Mouse (Mus musculus): ENCODE measurements around the gene Grip1.

Grip1 gene

DNA sequence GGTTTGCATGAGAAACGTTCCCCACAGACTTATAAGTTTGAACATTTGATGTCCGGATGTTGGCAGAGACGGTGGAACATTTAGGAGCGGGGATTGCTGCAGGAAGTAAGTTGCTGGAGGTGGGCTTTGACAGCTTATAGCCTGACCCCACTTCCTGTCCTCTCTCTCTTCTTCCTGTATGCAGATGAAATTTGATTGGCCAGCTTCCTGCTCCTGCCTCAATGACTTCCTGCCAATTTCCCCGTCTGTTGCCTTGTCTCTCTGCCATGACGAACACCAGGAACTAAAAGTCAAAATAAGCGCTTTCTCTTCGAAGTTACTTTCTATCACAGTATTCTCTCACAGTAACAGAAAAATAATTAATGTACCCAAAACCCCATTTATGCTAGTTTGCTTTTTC lies 289.1 kb downstream of the Grip1 start:
- DNase-seq (ENCODE audit: low spot score in 2 of 2), result no peak

DNA sequence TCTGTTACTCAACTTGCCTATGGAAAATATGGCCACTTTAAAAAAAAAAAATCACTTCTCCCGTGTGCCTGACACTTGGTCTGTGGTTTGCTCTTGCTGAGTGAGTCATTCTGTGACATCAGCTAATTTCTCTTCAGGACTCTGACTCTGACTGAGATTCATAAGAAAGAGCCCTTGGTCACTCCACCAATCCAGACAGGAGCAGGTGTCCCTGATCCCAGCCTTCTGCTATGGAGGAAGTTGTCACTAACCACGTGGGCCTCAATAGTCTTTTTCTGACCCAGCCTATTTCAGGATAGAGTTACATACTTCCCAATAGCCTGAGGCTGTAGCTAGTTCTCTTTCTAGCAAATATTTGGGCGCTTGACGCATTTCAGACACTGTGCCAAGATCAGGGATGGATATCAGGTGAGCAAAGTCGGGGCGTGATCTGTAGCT lies 298.8 kb downstream of the Grip1 start:
- DNase-seq (ENCODE audit: low spot score in 2 of 2), result no peak

DNA sequence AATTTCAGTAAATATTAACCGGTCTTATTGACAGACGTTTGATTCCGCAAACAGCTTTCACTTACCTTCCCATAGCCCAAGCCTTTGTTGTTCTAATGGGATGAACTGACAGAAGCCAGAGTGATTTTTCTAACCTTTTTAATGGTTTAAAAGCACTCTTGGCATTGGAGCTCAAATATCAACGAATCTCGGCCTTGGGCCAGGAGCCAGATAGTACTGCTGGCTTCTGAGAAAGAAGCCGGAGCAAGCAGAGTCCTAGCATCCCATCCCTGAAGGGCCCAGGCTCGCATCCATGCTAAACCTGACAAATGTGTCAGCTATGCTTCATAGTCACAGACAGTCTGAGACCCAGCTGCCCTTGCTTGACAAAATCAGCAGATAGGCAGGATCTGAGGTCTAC lies 302.6 kb downstream of the Grip1 start:
- no peak for DNase-seq (ENCODE audit: low spot score in 2 of 2)

DNA sequence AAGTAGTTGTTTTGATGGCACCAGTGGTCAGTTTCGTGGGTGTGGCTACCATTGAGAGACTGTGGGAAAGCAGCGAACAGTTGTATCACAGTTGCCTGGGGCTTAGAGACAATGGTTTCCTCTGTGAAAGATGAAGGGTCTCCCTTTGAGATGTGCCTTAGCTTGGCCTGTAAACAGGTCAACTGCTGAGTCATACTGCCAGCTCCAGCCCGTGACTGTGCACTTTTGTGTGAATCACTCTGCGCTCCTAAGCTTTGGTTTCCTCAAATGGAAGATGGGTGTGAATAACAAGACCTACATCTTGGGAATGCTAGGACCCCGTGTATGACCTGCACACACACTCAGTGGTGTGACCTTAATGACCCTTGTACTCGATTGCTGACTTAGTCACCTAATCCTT lies 303.6 kb downstream of the Grip1 start:
- DNase-seq (ENCODE audit: low spot score in 2 of 2), result no peak

DNA sequence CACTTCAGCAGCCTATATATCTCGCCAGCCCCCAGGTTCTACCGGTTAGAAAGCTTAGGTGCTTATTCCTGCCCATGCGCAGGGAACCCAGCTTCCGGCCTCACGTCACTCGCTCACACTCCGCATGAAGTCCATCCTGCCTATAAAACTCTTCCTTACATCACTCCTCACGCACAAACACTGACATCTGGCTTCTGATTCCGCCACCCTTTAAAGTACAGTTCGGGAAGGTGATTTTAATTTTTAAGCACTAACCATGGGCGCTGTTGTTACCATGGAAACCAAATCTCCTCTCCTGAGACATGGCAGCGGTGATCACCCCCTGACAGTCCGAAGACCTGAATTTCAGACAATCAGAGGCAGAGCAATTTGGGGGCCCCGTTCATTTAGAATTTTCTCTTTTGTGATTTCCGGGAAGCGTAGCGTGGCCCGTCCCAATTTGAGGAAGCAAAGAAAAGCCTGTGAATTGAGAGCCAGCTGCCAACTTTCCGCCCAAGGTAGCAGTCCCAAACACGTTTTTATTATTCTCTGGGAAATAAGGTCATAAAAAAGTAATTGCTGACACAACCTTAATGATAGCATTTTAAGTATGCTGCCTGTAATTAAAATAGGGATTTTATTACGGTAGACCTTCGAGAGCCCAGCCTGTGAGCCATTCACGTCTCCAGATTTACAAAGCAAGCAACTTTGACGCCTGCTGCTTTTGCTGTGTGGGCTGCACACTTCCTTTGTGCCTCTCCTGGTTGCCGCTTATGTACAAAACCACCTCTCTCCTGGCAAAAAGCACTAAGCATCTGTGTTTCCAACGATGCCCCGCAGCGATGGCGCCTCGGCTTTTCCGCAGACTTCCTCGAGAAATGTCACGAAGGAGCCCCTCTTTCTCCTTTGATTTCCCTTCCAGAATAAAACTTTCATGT lies 308.1 kb downstream of the Grip1 start:
- no peak for DNase-seq (ENCODE audit: low spot score in 2 of 2)

DNA sequence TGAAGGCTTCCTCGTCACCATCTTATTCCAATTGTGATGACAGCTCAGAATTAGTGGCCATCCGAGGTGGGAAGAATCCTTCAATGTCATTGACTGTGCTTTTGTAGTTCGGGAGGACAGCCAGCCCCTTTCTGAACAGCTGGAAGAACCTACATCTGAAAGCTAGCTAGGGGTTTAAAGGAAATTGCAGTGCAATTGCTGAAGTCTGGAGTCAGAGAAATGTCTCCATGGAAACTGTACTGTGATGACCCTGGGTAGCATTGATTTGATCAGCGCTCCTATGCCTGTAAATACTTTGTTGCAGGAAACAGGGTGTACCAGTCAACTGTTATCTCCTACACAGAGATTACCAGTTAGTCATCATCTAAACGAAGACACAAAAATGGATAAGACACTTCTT lies 325.2 kb downstream of the Grip1 start:
- DNase-seq (ENCODE audit: low spot score in 2 of 2), result no peak

DNA sequence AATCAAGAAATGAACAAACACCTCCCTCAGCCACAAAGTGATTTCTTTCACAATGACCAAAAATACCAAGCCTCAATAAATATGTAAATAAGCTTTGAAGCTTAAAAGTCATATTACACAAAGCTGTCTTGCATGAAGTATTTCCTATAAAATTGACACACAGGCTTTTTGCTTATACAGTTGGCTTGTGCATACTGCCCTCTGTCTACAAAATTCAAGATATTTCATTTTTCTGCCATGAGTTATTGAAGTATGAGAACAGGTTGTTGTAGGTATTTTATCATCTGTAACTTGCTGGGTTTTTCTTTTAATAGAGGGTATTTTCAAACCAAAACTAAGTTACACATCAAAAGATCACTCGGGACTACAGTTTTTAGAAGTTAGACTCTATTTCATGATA lies 326.0 kb downstream of the Grip1 start:
- no peak for DNase-seq (ENCODE audit: low spot score in 2 of 2)

DNA sequence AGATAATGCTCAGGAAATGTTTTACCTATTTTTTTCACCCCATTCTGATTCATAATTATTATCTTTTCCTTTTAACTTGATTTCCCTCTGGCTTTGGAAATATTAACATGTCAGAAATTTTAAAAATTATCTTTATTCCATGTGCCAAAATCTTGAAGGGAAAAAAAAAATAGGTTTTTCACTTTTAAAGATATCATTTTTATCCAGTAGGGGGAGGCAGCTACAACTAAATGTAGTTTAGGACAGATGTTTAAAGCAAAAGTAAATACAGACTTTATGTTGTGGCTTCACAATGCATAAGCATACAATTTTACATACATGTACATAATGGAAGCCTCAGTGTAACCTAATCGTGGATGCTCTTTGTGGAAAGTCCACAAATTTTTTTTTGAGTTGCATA lies 336.9 kb downstream of the Grip1 start:
- DNase-seq (ENCODE audit: low spot score in 2 of 2), result no peak

DNA sequence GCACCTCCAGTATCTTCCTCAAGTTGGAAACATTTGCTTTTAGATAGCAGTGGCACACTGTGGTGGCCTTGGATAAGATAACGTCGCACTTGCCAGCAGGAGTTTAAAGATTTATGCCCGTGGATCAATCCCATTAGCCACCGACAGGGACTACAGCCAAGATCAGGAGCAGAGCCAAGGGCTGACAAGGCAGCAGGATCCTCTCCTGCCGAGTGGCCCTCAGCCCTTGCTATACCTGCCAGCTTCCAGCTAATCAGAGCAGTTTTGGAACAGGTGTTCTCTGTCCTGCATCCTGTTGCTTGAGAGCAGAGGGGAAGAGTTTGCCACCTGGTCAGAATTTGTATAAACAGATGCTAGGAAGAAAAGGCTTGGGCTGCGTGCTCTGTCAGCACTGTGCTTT lies 348.8 kb downstream of the Grip1 start:
- no peak for DNase-seq (ENCODE audit: low spot score in 2 of 2)

DNA sequence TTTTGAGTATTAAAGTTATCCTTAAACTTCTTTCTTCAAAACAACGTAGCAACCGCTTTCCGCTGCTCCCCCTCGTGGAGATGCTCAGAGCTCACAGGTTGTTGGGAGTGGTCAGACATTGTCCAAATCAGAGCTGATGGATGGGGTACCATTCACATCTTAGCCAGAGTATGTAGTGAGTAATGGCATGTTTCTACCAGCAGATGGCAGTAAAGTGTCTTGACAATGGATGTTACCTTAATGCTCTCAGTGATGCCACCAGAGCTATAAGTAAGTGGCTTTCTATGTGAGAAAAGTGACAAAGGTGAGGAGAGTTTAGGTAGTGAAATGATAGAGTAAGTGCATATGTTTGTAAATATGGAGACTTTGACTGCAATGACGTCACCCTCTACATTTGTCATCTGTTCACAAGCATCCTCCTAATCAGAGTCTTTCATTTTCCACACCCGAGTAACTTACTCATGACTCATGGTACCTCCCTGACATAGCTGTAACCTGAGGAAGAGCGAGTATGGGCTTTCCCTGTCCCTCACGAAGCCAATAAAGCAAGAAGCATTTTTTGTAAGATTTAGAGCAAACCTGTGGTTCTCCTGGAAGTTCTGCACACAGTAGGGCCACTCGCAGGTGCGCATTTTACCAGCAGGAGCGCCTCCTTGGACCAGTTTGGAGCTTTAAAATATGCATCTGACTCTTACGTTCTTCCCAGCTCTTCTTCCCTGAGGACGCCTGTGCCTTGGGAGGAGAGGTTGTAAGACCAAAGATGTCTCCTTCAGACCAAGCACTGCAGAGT lies 350.2 kb downstream of the Grip1 start:
- peak in 1 of 2 experiments; percentile 2 for DNase-seq (ENCODE audit: low spot score in 2 of 2)

DNA sequence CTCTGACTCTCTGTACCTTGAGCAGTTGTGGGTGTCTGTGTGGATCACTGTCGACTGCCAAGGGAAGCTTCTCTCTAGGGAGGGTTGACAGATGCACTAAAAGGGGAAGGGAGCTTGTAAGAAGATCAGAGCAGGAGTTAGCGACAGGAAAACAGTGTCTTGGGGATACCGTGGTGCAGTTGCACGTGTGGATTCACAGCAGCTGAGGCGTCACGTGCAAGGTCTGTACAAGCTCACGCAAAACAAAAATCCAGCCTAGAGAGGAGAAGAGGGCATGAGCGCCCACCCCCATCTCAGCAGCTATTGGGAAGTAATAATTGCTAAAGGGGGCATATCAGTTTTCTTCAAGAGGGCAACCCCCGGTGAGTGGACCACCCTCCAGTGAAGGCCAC lies 350.8 kb downstream of the Grip1 start:
- DNase-seq (ENCODE audit: low spot score in 2 of 2), result no peak

DNA sequence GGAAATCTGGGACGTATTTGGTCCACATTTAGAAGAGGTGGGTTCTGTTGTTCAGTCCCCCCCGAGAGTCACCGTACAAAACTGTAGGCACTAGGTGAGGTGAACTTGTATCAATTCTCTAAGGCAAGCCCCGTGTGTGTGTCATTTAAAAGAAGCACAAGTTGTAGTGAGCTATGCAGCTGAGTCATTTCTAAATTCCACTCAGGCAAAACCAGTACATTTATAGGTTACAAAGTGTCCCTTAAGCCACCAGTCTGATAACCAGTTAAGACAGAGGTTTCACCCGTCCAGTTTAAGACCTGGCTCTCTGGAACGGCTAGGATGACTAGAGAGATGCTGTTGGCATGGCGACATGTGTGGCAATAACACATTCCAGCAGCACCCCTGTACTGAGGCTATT lies 351.5 kb downstream of the Grip1 start:
- no peak for DNase-seq (ENCODE audit: low spot score in 2 of 2)

DNA sequence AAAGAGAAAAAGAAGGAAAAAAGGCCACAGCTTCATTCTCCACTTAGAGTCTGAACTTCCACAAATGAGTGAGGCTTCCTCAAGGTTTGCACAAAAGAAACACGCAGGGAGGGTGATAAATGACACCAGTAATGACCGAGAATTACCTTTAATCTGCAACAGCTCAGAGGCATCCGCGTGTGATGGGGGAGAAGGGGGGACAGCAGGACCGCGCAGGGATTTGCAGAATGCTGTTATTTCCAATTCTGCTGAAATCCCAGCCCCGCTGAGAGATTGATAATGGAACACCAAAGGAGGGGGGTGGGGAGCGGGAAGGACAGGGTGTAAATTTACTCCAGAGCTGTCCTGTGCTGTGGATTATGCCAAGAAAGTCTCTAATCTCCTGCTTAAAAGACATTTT lies 352.5 kb downstream of the Grip1 start:
- no peak for DNase-seq (ENCODE audit: low spot score in 2 of 2)

DNA sequence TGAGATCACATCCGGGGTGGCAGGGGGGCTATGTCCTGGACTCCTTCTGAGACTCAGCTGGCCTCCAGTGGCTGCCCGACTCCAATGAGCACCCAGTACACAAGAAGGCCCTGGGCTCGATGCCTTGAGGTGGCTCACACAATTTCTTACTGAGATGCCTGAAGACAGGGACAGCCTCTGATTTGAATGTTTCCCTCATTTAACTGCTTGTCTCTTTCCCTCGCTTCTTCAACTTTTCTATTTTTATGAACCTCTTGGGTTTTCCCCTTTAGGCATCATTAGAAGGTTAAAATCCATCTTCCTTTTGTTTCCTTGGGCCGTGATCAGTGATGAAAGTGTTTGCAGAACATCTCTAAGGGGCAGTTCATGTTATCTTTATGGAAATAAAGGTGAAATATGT lies 354.8 kb downstream of the Grip1 start:
- DNase-seq (ENCODE audit: low spot score in 2 of 2), result no peak

DNA sequence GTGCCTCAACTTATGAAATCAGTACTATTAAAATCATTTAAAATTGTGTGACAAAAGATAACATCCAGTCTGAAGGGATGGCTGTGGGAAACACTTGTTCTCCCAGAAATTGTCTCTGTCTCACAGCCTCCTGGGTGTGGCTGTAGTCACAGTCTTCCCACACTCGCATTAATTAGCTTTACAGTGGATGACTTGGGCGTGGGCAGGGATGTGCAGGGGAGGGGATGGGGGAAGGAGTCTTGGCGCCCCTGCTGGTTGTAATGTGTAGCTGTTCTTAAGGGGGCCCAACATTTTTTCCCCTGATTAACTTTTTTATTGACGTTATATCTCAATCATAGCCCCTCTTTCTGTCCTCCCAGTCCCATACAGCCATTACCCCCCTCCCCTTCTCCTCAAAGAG lies 360.5 kb downstream of the Grip1 start:
- DNase-seq (ENCODE audit: low spot score in 2 of 2), result no peak

DNA sequence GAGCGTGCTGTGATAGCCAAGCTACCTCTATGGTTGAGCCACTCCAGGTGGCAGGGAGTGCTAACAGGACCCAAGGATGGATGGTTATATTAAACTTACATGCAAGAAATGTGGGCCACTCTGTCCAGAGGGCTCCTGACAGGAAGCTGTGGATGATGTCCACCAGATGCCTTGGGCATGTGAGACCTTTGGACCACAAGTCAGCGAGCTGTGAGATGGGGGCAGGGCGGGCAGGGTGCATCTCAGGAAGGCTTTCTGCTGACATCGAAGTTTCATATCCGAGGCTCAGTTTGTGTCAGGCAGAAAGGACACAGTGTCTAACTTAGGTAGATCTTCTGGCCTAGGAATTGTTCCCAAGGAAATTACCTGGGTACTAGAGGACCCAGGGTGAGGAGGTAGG lies 362.4 kb downstream of the Grip1 start:
- DNase-seq (ENCODE audit: low spot score in 2 of 2), result no peak

DNA sequence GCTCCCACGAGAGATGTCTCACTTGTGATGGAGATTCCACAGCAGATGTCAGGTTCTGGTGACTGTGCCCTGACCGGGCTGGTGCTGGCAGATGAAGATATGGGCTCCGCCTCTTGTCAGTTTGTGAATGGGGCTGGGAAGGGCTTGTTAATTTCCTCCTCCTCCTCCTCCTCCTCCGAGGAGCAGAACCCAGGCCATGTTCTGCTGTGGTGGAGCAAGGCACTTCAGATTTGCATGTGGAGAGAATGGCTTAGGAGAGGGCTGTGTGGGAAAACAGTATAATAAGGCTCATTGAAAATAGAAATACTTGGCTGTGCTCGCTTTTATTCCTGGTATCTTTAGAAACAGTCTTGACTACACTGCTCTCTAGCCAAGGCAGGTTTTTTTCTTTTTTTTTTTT lies 364.8 kb downstream of the Grip1 start:
- DNase-seq (ENCODE audit: low spot score in 2 of 2), result no peak

DNA sequence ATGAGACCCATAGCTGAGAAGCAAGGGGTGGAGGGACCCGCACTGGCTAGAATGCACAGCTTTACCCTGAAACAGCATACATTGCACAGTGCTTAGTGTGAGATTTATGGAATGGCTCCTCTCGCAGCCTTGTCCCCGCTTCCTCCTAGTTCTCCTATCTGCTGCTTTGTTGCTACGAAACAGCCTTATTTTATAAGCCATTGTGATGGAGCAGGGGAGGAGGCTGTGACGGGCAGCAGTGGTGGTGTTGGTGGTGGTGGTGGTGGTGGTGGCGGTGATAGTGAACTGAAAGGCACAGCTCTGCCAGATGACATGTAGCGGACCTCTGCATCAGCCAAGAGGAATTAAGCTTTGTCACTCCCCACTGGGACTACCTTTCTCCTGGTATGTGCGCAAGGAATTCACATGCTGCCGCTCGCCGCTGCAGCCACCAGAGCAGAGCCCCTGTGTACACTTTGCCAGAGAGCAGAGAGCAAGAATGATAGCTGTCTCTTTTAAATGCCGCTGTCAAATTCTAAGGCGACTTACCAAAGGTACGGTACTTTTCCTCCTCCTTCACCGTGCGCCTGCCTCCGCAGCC lies 365.6 kb downstream of the Grip1 start:
- DNase-seq (ENCODE audit: low spot score in 2 of 2), result no peak

DNA sequence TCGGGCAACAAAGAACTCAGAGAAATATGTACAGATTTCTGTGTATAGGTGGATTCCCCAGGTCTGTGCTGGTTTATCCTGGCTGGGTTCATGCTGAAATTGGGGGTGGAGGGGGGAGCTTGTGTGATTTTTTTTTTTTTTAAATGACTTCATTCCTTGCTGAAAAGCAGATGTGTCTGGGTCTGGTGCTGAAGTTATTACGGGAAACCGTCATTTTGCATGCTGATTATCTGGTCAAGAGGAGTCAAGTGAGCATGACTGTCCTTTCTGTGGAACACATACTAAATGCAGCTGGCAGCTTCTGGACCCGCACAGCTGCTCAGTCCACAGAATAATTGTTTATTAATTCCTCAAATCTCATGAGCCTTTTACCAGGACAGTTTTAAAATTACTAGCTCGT lies 366.1 kb downstream of the Grip1 start:
- no peak for DNase-seq (ENCODE audit: low spot score in 2 of 2)

DNA sequence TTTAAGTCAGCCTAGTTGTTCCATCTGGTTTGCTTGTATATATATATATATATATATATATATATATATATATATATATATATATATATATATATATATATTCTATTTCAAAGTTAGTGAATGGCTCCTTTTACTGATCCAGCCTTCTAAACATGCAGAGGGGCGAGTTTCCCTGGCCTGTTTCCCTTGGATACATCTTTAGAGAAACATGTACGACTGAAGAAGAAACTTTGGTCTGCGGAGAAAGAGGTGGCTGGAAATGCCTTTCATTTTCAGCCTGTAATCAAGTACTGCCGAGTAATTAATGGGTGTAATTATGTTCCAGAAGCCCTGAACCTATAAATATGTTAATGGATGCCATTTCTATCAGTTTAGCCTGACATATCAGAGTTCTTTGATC lies 366.8 kb downstream of the Grip1 start:
- no peak for DNase-seq (ENCODE audit: low spot score in 2 of 2)

DNA sequence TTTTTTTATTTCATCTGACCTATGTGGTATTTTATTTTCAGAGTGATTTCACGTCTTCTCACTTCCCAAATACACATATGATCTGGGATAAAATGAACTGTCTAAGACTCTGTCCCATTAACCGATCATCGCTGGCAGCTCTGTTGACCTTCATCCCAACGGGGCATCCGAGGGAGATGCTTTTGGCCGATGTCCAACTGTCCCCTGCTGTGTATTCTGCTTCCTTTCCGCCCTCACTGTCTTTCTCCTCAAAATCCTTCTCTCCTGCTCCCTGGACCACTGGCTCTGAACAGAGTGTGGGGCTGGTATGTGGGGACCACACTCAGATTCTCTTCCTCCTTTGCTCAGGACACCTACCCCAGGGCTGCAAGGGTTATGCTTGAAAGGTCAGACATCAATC lies 370.1 kb downstream of the Grip1 start:
- DNase-seq (ENCODE audit: low spot score in 2 of 2), result no peak

DNA sequence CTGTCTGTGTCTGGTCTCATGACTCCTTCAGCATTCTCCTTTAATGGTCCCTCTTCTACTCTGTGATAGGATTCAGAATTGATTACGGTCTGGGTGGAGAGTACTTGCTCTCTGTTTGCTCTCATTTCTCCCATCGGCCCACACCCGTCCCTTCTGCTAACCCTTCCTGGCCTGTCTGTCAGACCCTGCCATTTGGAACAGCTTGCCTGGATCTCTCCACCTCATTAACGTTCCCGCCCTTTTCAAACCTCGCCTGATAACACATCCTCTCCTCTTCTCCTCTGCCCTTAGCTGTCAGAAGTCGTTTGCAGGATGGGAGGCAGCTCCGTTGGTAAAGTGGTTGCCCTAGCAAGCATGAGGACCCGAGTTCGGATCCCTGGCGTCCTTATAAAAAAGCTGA lies 370.9 kb downstream of the Grip1 start:
- no peak for DNase-seq (ENCODE audit: low spot score in 2 of 2)

Data from urinary bladder, adult 18-20 months (tissue).